Mouse (Mus musculus) liver, adult 2 months (tissue): ENCODE results near the gene Kazn.

Source experiments
- CTCF ChIP-seq: fragments of 200-500 bp; IDR thresholded peaks from 2 replicates; pipeline ENCODE4 v1.5.1; 2011; ENCODE audit warnings: low read depth, low read length, control low read depth
- POLR2A ChIP-seq: fragments of 200-500 bp; IDR thresholded peaks from 2 replicates; pipeline ENCODE4 v1.6.1; 2011; ENCODE audit warnings: low read length, control low read depth; ENCODE audit not compliant: insufficient read depth; ENCODE audit errors: extremely low read depth

DNA sequence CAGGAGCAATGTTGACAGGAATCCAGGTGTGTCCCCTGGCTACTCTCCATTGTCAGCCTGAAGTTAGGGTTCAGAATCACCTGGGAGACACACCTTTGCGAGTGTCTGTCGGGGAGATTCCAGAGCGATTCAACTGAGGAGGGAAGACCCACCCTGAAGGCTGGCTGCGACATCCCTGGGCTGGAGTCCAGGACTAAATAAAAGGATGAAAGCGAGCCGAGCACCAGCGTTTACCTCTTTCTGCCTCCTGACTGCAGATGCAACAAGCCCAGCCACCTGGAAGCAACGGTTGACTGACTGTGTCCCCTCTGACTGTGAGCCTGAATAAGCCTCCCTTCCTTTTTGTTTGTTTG lies 179.4 kb downstream of the Kazn start:
- TF ChIP-seq CTCF (no peak), POLR2A (no peak)
